Mouse (Mus musculus) limb, embryonic 13.5 days (tissue): Measurements from ENCODE around the gene Rhno1. TPM values are rescaled to one million over a fixed set of nuclear protein-coding genes. Genes with fewer than 3 reads are reported as not detected.

Experiments
- ATAC-seq: fragments of 200-750 bp; cut with Nextera tagmentation; 2 replicates; pipeline ENCODE4 v1.8.0; 2017; ENCODE audit warnings: low read depth, moderate number of reproducible peaks, moderate TSS enrichment; ENCODE audit not compliant: low FRiP score
- H3K27ac ChIP-seq: fragments of 300-500 bp; sonication (generic); 2 replicates; pipeline ENCODE4 v1.5.1; 2015; ENCODE audit warnings: inconsistent platforms, mild to moderate bottlenecking, moderate library complexity
- H3K27me3 ChIP-seq: fragments of 300-500 bp; sonication (generic); 2 replicates; pipeline ENCODE4 v1.6.1; 2015; ENCODE audit warnings: mild to moderate bottlenecking, inconsistent platforms
- H3K36me3 ChIP-seq: fragments of 300-500 bp; sonication (generic); 2 replicates; pipeline ENCODE4 v1.6.1; 2015; ENCODE audit warnings: inconsistent platforms, mild to moderate bottlenecking, moderate library complexity
- H3K4me1 ChIP-seq: fragments of 300-500 bp; sonication (generic); 2 replicates; pipeline ENCODE4 v1.6.1; 2015; ENCODE audit warnings: inconsistent platforms
- H3K4me2 ChIP-seq: fragments of 300-500 bp; sonication (generic); replicated peaks from 2 replicates; pipeline ENCODE4 v1.6.1; 2015; ENCODE audit warnings: inconsistent platforms, mild to moderate bottlenecking, moderate library complexity
- H3K4me3 ChIP-seq: fragments of 300-500 bp; sonication (generic); 2 replicates; pipeline ENCODE4 v1.5.1; 2015; ENCODE audit warnings: moderate library complexity, mild to moderate bottlenecking, inconsistent platforms
- H3K9ac ChIP-seq: fragments of 300-500 bp; sonication (generic); 2 replicates; pipeline ENCODE4 v1.6.1; 2015; ENCODE audit warnings: mild to moderate bottlenecking, inconsistent platforms
- H3K9me3 ChIP-seq: fragments of 300-500 bp; sonication (generic); 2 replicates; pipeline ENCODE4 v1.6.1; 2016; ENCODE audit warnings: inconsistent platforms
- WGBS: fragments of 180-500 bp; shearing (Covaris S2); methylation state at CpG from one replicate; pipeline ENCODE4 v1.1.7; 2015; 5-methylcytosine and 5-hydroxymethylcytosine counted together
- polyA plus RNA-seq: library from polyadenylated mRNA; unstranded; fragments of >200 nt; fragmentation: Nextera tagmentation; extraction: Ambion mirVana; gene quantifications from 2 replicates; pipeline ENCODE4 v1.2.1, GENCODE M21; 2015

The Rhno1 gene
- polyA plus RNA-seq, 1 experiment from 2014 or later: 157 TPM

DNA sequence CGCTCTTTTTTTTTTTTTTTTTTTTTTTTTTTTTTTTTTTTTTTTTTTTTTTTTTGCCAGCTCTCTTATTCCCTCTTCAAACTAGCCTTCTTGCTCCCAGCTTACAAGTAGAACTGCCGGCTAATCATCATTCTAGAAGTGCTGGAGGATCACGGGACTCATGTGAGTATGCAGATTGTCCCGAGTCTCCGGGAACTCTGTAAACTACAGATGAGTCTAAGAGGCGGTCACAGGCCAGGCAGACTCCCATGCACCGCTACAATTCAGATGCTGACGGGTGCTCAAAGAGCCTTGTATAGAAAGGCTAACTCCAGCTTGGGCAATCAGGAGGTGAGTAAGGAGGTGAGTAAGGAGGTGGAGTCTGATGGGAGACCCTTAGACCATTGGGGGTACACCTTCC lies 47.1 kb downstream of the Rhno1 start:
- no peak for ATAC-seq
- WGBS: 82% methylated on average over 7 of the region's 8 CpGs

DNA sequence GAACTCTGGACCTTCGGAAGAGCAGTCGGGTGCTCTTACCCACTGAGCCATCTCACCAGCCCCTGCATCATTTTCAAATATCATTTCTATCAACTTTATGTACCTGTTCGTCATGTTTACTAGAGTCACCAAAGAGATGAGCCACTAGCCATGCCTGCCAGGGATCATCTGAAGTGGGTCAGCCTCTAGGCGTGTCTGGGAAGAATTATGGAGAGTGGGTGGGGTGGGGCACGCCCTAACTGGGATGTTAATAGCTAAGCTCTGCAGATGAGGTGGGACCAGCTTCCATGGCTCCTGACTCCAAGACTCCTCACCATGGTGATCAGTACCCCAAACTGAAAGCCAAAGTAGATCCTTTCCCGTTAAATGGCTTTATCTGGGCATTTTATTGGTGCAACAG lies 47.9 kb downstream of the Rhno1 start:
- H3K27ac ChIP-seq: no peak overlapping the region
- H3K4me3 ChIP-seq: no peak overlapping the region
- H3K9ac ChIP-seq: no peak overlapping the region
- H3K4me2 ChIP-seq: no peak overlapping the region
- no peak for ATAC-seq
- H3K36me3 ChIP-seq: no peaks in the 10 kb centered on the region
- WGBS: 81% methylated on average over 6 of the region's 6 CpGs
- no peaks in the 10 kb centered on the region for H3K9me3 ChIP-seq
- H3K4me1 ChIP-seq: no peaks in the 10 kb centered on the region
- H3K27me3 ChIP-seq: no peaks in the 10 kb centered on the region

More for the DNA sequence above, 47.1 kb downstream of the Rhno1 start:
- Histone ChIP-seq H3K27me3 (no peaks in the 10 kb centered on the region), H3K36me3 (peaks cover under 1% of the 10 kb centered on the region; the same call in 1 of the 2 replicates), H3K27ac (no peak overlapping the region), H3K9ac (no peak overlapping the region), H3K4me1 (no peaks in the 10 kb centered on the region), H3K4me3 (no peak overlapping the region), H3K9me3 (no peaks in the 10 kb centered on the region), H3K4me2 (no peak overlapping the region)

DNA sequence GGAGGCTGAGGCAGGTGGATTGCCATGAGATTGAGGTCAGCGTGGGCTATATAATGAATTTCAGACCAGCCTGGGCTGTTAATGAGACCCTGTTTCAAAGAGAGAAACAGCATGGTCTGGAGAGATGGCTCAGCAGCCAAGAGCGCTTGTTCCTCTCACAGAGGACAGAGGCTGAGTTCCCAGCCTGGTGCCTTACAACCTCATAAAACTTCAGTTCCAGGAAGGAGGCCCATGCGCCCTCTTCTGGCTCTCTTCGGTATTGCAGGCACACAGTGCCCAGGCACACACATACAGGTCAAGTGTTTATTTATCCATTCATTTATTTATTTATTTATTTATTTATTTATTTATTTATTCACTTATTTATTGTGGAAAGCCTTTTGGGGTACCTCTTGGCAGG lies 54.4 kb downstream of the Rhno1 start:
- H3K9ac ChIP-seq: no peak overlapping the region
- H3K4me1 ChIP-seq: no peaks in the 10 kb centered on the region
- WGBS: 23% methylated on average over 4 of the region's 4 CpGs
- no peak overlapping the region for H3K27ac ChIP-seq
- H3K9me3 ChIP-seq: no peaks in the 10 kb centered on the region
- ATAC-seq: peak; percentile 51
- H3K27me3 ChIP-seq: no peaks in the 10 kb centered on the region
- no peak overlapping the region for H3K4me3 ChIP-seq
- H3K4me2 ChIP-seq: no peak overlapping the region
- H3K36me3 ChIP-seq: no peaks in the 10 kb centered on the region

Other genes starting within 250 kb of the Rhno1 start
- gene Tspan9, start 219.3 kb downstream of the Rhno1 start, polyA plus RNA-seq: 125 and 132 TPM in 2 replicates
- gene Tead4, start 62.1 kb downstream of the Rhno1 start, polyA plus RNA-seq: 4.2 and 5.4 TPM in 2 replicates
- gene Tulp3, start 7.1 kb downstream of the Rhno1 start, polyA plus RNA-seq: 24.0 and 26.3 TPM in 2 replicates
- 29.3 and 32.8 TPM in 2 replicates for gene Foxm1, start 56 bp upstream of the Rhno1 start, polyA plus RNA-seq
- 0.34 and 0.49 TPM in 2 replicates for gene Tex52, start 12.5 kb upstream of the Rhno1 start, polyA plus RNA-seq
- not detected in 2 replicates for gene Gm44596, start 12.6 kb upstream of the Rhno1 start, polyA plus RNA-seq
- gene Nrip2, start 36.4 kb upstream of the Rhno1 start, polyA plus RNA-seq: 5.9 and 6.9 TPM in 2 replicates
- gene Itfg2, start 62.0 kb upstream of the Rhno1 start, polyA plus RNA-seq: 41.1 and 41.3 TPM in 2 replicates
- gene Fkbp4, start 75.8 kb upstream of the Rhno1 start, polyA plus RNA-seq: 434 and 451 TPM in 2 replicates
- gene Pzp, start 163.8 kb upstream of the Rhno1 start, polyA plus RNA-seq: 0.33 TPM in 1 of 2 replicates, not detected in the other
- gene A2ml1, start 218.7 kb upstream of the Rhno1 start, polyA plus RNA-seq: not detected in 2 replicates